Mouse (Mus musculus) bone marrow, adult 2 months (tissue): ENCODE results near the gene Gcdh.

Source experiments
- CTCF ChIP-seq: fragments of 200-500 bp; IDR thresholded peaks from 2 replicates; pipeline ENCODE4 v1.5.1; 2011; ENCODE audit warnings: low read length, control low read depth; ENCODE audit not compliant: control insufficient read depth, insufficient read depth
- POLR2A ChIP-seq: fragments of 200-500 bp; IDR thresholded peaks from 2 replicates; pipeline ENCODE4 v1.6.1; 2011; ENCODE audit warnings: low read depth, mild to moderate bottlenecking, control low read depth, low read length, borderline replicate concordance; ENCODE audit not compliant: control insufficient read depth

DNA sequence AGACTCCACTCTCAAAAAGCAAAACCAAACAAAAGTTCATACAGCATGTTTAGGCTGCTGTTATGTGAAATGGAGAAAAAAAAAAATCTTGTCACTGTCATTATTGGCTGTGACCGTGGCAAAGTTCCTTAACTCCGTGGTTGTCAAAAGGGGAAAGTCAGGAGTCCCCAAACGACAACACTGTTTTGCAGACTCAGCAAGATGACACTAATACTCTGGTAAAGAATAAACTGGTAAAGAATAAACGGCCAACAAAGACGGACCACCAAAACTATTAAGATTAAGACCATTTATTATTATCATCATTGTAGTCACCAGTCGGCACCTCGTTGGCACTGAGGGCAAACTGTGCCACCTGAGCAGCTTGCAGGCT is 53.9 kb downstream of the Gcdh start:
- TF ChIP-seq CTCF (no peak), POLR2A (no peak)
